Mouse (Mus musculus): ENCODE measurements at regions not wholly inside any gene's neighbourhood (a gene's known extent, or its start where the extent isn't known, plus 50 kb on each side); places are given as distances from the start of the nearest gene placed in this dataset.
"Not testable (repeated sequence)": the region's sequence is repeated elsewhere in the genome, so short reads cannot be mapped to it uniquely, and the experiment has no call there.

DNA sequence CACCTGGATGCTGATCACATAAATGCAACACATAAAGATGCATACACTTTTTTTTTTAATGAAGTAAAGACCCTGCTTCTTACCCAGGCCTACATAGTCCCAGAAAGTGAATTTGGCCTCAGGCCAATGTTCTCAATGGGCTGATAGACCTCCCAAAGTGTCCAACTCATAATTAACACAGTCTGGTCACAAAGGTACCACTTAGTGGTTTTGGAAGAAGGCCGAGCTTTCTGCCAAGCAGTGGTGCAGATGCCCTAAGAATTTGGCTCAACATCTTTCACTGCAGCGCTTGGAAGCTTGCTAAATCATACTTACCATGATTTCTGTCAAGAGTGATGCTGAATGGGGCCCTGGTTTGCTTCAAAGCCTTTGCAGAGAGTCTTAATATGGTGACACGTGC is 706.4 kb upstream of the Rag2 start:
- no peak for DNase-seq (ENCODE audit: low read depth, low spot score)

- no peak for DNase-seq (ENCODE audit: low read depth, low spot score)
These were observed 704.8 kb upstream of the Rag2 start for GRCm38 (mm10) chr2:100919537-100920212.

- DNase-seq (ENCODE audit: low read depth, low spot score), result not testable (repeated sequence)
These were observed 675.9 kb upstream of the Rag2 start for GRCm38 (mm10) chr2:100948632-100949031.

GRCm38 (mm10) chr2:100959412-100959811 is 665.1 kb upstream of the Rag2 start:
- DNase-seq (ENCODE audit: low read depth, low spot score), result no peak

GRCm38 (mm10) chr2:100964584-100964983 is 659.9 kb upstream of the Rag2 start:
- no peak for DNase-seq (ENCODE audit: low read depth, low spot score)

- DNase-seq (ENCODE audit: low read depth, low spot score), result no peak
These were observed 647.3 kb upstream of the Rag2 start for GRCm38 (mm10) chr2:100977202-100977601.

- no peak for DNase-seq (ENCODE audit: low read depth, low spot score)
These were observed 642.2 kb upstream of the Rag2 start for GRCm38 (mm10) chr2:100982362-100982761.

DNA sequence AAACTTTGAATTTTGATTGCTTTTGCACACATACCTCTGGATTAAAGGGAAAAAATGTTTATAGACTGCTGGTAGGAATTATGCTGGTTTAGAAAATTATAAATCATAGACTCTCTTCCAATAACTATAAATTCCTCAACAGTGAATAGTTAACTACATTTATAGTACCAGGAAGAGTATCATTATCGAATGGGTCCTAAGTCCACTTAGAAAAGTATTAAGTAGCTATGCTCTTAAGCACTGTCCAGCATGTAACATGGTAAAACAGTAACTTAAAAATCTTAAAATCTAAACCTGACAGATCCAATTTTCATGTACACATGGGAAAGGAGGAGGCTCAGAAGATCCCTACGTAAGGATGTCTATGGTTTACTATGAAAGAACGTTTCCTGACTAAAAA is 609.2 kb upstream of the Rag2 start:
- no peak for DNase-seq (ENCODE audit: low read depth, low spot score)

DNA sequence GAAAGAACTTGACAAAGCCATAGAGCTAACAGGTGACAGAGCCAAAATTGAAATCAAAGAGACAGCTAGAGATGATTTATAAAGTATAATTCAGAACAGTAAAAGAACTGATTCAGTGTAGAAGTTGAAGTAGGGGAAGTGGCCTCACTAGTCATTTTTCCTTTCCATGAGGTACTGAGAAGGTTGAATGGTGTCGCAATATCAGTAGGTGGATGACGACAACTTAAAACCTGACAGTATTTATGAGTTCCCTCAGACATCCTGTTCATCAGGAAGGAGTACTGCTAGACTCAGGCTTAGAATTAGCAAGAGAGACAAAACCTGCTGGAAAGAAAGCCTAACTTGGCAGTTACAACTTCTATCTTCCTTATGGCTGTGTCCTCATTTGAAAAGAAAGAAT is 605.1 kb upstream of the Rag2 start:
- no peak for DNase-seq (ENCODE audit: low read depth, low spot score)

DNA sequence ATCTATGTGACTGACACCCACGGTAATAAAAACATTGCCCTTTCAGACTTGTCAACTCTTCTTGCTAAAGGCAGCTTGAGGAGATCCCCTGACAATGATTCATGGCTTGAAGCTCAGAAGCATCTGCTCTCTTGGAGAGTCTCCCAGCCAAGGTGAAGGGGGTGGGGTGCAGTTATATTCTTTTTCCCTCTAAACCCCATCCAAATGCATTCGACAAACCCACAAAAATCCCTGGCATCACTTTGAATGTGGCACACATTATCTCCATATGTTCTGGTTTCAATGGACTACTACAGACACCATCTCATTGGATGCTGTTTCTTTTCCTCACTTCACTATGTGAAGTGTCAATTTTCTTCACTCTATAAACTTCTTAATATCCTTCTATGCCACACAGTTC is 603.0 kb upstream of the Rag2 start:
- no peak for DNase-seq (ENCODE audit: low read depth, low spot score)

DNA sequence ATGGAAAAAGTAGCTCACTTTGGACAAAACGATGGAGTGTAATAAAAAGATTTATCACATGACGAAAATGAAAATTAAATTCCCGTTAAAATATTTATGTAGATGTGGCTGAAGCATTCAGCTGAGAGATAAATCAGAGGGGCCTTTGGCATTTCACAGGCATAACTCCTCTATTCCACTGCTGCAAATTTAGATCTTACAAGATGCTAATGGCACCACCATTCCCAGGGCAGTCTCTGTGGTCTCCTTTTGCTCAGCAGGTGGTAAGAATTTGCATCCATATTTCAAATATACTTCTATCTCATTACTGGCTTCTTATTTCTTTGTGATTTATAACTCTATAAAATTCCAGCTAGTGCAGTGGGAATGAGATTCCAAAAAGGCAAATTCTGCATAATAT is 581.5 kb upstream of the Rag2 start:
- no peak for DNase-seq (ENCODE audit: low read depth, low spot score)

DNA sequence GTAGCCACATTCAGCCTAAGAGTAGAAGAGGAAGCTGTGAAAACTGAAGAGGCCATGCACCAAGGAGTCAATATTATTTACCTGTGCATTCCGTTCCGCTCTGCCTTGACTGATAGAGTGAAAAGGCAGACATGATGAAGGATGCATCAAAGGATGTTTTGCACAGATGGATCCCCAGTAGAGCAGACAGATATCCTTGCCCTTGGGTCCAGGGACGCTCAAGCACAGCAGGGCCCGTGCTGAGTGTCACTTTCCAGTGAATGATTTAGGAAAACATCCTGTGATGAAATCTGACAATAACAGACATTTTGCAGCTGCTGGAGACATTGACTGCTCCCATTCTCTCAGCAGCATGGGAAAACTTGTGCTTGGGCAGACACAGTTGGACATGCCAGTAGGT is 561.6 kb upstream of the Rag2 start:
- DNase-seq (ENCODE audit: low read depth, low spot score), result no peak

- DNase-seq (ENCODE audit: low read depth, low spot score), result no peak
These were observed 549.5 kb upstream of the Rag2 start for GRCm38 (mm10) chr2:101074990-101075389.

DNA sequence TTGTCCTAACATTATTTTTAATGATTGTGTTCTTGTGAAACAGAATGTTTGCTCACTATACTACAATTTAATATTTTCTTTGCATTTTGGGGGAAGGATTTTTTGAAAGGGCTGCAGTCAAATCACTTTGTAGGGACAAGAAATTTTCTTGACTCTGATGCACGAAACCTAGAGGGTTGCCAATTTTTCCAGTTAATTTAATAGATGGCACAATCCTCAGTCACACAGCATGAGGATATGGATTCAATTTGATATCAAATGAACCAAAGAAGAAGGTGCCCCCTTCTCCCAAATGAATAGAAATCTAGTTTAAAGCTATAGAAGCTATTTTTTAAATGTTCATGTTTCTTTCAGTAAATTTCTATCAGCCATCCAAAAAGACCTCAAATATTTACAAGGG is 544.3 kb upstream of the Rag2 start:
- DNase-seq (ENCODE audit: low read depth, low spot score), result no peak

- DNase-seq (ENCODE audit: low read depth, low spot score), result peak; percentile 2
These were observed 540.7 kb upstream of the Rag2 start for GRCm38 (mm10) chr2:101083813-101084212.

GRCm38 (mm10) chr2:101084648-101085047 is 539.9 kb upstream of the Rag2 start:
- DNase-seq (ENCODE audit: low read depth, low spot score), result no peak

GRCm38 (mm10) chr2:101107183-101107872 is 517.2 kb upstream of the Rag2 start:
- DNase-seq (ENCODE audit: low read depth, low spot score), result no peak

- no peak for DNase-seq (ENCODE audit: low read depth, low spot score)
These were observed 487.7 kb upstream of the Rag2 start for GRCm38 (mm10) chr2:101136867-101137266.

GRCm38 (mm10) chr2:101139931-101140330 is 484.6 kb upstream of the Rag2 start:
- no peak for DNase-seq (ENCODE audit: low read depth, low spot score)

GRCm38 (mm10) chr2:101156755-101157271 is 467.7 kb upstream of the Rag2 start:
- no peak for DNase-seq (ENCODE audit: low read depth, low spot score)

DNA sequence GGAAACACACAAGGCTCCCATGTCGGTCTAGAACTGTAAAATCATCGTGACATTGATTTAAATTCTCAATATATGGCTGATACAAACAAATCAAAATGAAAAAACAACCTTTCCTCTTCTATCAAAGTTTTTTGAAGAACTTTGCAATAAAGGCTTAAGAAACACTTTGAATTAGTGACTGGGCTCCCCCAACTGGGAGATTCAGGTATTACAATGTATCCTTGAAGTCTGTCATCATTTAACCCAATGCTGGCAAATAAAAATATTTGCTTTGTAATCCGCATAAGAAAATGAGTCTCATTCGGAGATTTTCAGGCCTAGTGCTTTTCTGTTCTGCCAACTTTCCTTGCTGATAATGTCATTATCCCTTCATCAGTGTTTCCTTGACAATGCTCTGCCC is 465.2 kb upstream of the Rag2 start:
- peak; percentile 64 for DNase-seq (ENCODE audit: low read depth, low spot score)

DNA sequence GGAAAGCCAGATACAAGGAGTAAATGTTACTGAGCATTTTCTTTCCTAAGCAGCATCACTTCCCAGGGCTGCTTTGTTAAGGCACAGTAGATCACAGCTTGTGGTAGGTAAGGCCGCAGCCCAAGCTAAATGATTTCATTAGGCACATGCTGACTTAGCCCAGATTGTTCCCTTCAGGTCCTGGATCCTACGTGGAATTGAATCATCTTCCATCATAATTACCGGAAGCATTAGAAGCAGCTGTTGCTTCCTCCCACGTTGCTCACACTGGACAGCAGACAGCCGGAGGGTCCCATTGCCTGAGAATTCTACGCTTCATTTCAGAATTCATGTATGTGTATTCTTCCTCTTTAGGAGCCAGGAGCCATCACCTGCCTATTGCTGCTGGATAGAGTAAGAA is 458.6 kb upstream of the Rag2 start:
- no peak for DNase-seq (ENCODE audit: low read depth, low spot score)

- no peak for DNase-seq (ENCODE audit: low read depth, low spot score)
These were observed 451.7 kb upstream of the Rag2 start for GRCm38 (mm10) chr2:101172806-101173205.
